Mouse (Mus musculus) CH12.LX (cell line): ENCODE results near the gene Casr.

Experiments
- CTCF ChIP-seq, 2 experiments: IDR thresholded peaks in 1 of 2; conservative IDR thresholded peaks in 1 of 2; 2 replicates each; pipeline ENCODE4 v1.5.1; 2011 to 2012; ENCODE audit warnings: low read depth in 2 of 2, low read length in 2 of 2, improper control_type of control experiment in 1 of 2, inconsistent platforms in 1 of 2, mild to moderate bottlenecking in 1 of 2, moderate library complexity in 1 of 2
- EP300 ChIP-seq: IDR thresholded peaks from 2 replicates; pipeline ENCODE4 v1.6.1; 2011; ENCODE audit warnings: low read length, improper control_type of control experiment
- HCFC1 ChIP-seq: IDR thresholded peaks from 2 replicates; pipeline ENCODE4 v1.6.1; 2012; ENCODE audit warnings: low read depth, mild to moderate bottlenecking, inconsistent platforms, low read length, improper control_type of control experiment
- MAX ChIP-seq: IDR thresholded peaks from 2 replicates; pipeline ENCODE4 v1.6.1; 2011; ENCODE audit warnings: low read length, improper control_type of control experiment
- MYC ChIP-seq: IDR thresholded peaks from 2 replicates; pipeline ENCODE4 v1.6.1; 2011; ENCODE audit warnings: low read depth, mild to moderate bottlenecking, improper control_type of control experiment, low read length
- POLR2A ChIP-seq: IDR thresholded peaks from 2 replicates; pipeline ENCODE4 v1.6.1; 2011; ENCODE audit warnings: low read depth, mild to moderate bottlenecking, improper control_type of control experiment, low read length
- USF1 ChIP-seq: IDR thresholded peaks from 2 replicates; pipeline ENCODE4 v1.6.1; 2014; ENCODE audit warnings: low read depth, mild to moderate bottlenecking, inconsistent platforms, low read length, improper control_type of control experiment

DNA sequence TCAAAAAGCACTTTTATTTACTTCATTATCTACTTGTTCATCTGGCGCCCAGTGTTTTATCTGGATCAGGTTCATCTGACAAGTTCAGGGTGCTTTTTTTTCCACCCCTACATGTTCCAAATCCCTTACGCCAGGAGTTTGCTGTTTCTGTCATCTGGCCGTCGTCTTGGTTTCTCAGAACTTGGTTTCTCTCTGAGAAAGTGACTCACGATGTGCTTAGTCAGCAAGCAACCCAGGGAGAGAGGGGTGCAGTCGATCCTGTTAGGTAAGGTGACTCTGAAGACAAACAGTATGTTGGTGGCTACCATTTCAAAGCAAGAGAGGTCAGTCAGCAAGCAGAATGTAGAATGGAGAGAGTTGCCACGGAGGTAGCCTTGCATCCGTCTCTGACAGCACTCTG, 10.0 kb upstream of the Casr start:
- no peak for TF ChIP-seq MYC
- no peak for TF ChIP-seq CTCF (conservative IDR thresholded peaks at IDR 0.05 in 1 of 2, IDR thresholded peaks at IDR 0.05 in 1 of 2; ENCODE audit: low read depth in 2 of 2, low read length in 2 of 2)
- TF ChIP-seq MAX = no peak
- no peak for TF ChIP-seq HCFC1
- TF ChIP-seq USF1 = no peak
- no peak for TF ChIP-seq POLR2A
- TF ChIP-seq EP300 = no peak
